Mouse (Mus musculus) embryonic facial prominence, embryonic 11.5 days (tissue): ENCODE measurements around the gene Tomm6. TPM values are rescaled to one million over a fixed set of nuclear protein-coding genes. Genes with fewer than 3 reads are reported as not detected.

Experiments used
- ATAC-seq: fragments of 200-750 bp; cut with Nextera tagmentation; replicated peaks from 2 replicates; pipeline ENCODE4 v1.8.0; 2017; ENCODE audit warnings: low read depth; ENCODE audit not compliant: insufficient number of reproducible peaks, low FRiP score, low TSS enrichment
- DNase-seq: peaks from one replicate; pipeline ENCODE4 v3.0.0-alpha.2; 2015; ENCODE audit warnings: low spot score
- H3K27ac ChIP-seq: fragments of 300-500 bp; sonication (generic); replicated peaks from 2 replicates; pipeline ENCODE4 v1.5.1; 2014; ENCODE audit warnings: mild to moderate bottlenecking, low read depth, low read length, control low read depth
- H3K27me3 ChIP-seq: fragments of 300-500 bp; sonication (generic); 2 replicates; pipeline ENCODE4 v1.6.1; 2014; ENCODE audit warnings: mild to moderate bottlenecking, low read length, moderate library complexity, mixed read lengths; ENCODE audit not compliant: control insufficient read depth, insufficient read depth
- H3K36me3 ChIP-seq: fragments of 300-500 bp; sonication (generic); replicated peaks from 2 replicates; pipeline ENCODE4 v1.6.1; 2014; ENCODE audit warnings: low read depth, mild to moderate bottlenecking, low read length, moderate library complexity, mixed read lengths; ENCODE audit not compliant: control insufficient read depth, insufficient read depth
- H3K4me1 ChIP-seq: fragments of 300-500 bp; sonication (generic); 2 replicates; pipeline ENCODE4 v1.6.1; 2014; ENCODE audit warnings: low read length, mixed read lengths; ENCODE audit not compliant: control insufficient read depth, insufficient read depth
- H3K4me2 ChIP-seq: fragments of 300-500 bp; sonication (generic); 2 replicates; pipeline ENCODE4 v1.6.1; 2014; ENCODE audit warnings: low read depth, mild to moderate bottlenecking, control low read depth, low read length, moderate library complexity
- H3K4me3 ChIP-seq: fragments of 300-500 bp; sonication (generic); 2 replicates; pipeline ENCODE4 v1.5.1; 2014; ENCODE audit warnings: low read depth, low read length, control low read depth
- H3K9ac ChIP-seq: fragments of 300-500 bp; sonication (generic); replicated peaks from 2 replicates; pipeline ENCODE4 v1.6.1; 2014; ENCODE audit warnings: mild to moderate bottlenecking, control low read depth, low read length
- H3K9me3 ChIP-seq: fragments of 300-500 bp; sonication (generic); replicated peaks from 2 replicates; pipeline ENCODE4 v1.6.1; 2016; ENCODE audit warnings: mild to moderate bottlenecking, low read length, inconsistent platforms, mixed read lengths; ENCODE audit not compliant: control insufficient read depth
- WGBS: fragments of 180-500 bp; shearing (Covaris S2); extraction: QIAGEN DNeasy Blood & Tissue Kit; methylation state at CpG from one replicate; pipeline ENCODE4 v1.1.7; 2014; 5-methylcytosine and 5-hydroxymethylcytosine counted together
- polyA plus RNA-seq: library from polyadenylated mRNA; unstranded; fragments of >200 nt; fragmentation: Nextera tagmentation; extraction: Ambion mirVana; gene quantifications from 2 replicates; pipeline ENCODE4 v1.2.1, GENCODE M21; 2014

Tomm6 gene
- polyA plus RNA-seq, 1 experiment from 2014 or later: 394 TPM

DNA sequence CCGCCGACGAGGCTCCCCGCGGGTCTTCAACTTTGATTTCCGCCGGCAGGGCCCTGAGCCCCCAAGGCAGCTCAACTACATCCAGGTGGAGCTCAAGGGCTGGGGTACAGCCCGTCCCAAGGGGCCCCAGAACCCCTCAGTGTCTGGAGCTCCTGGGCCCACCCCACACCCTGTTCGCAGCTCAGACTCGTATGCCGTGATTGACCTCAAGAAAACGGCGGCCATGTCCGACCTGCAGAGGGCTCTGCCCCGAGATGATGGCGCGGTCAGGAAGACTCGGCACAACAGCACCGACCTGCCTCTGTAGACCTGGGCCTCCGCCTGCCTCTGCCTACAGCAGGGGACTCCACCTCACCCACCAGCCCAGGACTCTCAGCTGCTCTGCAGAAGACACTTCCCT lies 15.4 kb upstream of the Tomm6 start:
- WGBS: 22% methylated on average over 20 of the region's 20 CpGs
- DNase-seq: no peak
- no peaks in the 10 kb centered on the region for H3K36me3 ChIP-seq
- no peak overlapping the region for H3K4me2 ChIP-seq
- H3K9ac ChIP-seq: no peak overlapping the region
- H3K9me3 ChIP-seq: no peaks in the 10 kb centered on the region
- no peak overlapping the region for H3K4me3 ChIP-seq
- H3K27me3 ChIP-seq: no peaks in the 10 kb centered on the region; the same call in 1 of the 2 replicates
- no peak overlapping the region for H3K27ac ChIP-seq
- ATAC-seq: no peak
- no peaks in the 10 kb centered on the region for H3K4me1 ChIP-seq

GRCm38 (mm10) chr17:47702548-47703345 lies 14.6 kb upstream of the Tomm6 start:
- WGBS: 30% methylated on average over 25 of the region's 28 CpGs
- Histone ChIP-seq H3K9ac (no peak overlapping the region), H3K36me3 (no peaks in the 10 kb centered on the region), H3K27me3 (no peaks in the 10 kb centered on the region; the same call in 1 of the 2 replicates), H3K27ac (no peak overlapping the region), H3K9me3 (no peaks in the 10 kb centered on the region), H3K4me1 (no peaks in the 10 kb centered on the region), H3K4me2 (no peak overlapping the region), H3K4me3 (no peak overlapping the region)
- DNase-seq (no peak), ATAC-seq (no peak)

DNA sequence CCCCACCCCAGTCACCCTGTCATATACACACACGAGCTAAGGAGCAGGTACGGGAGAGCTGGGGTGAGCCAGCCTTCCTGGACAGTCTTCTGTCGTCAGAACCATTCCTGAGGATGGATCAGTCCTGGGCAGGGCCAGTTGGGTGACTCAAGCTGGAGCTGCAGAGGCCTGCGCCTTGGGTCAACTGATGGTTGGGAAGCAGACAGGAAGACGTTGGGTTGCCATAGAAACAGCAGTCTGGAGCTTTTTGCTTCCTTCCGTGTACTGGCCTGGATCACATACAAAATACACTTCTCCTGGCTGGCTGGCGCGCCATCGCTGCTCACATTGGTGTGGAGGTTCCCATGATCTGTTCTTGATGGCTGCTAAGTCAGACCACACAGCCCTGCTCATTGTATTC lies 13.6 kb upstream of the Tomm6 start:
- Histone ChIP-seq H3K27ac (no peak overlapping the region), H3K4me1 (no peaks in the 10 kb centered on the region), H3K4me3 (no peak overlapping the region), H3K27me3 (no peaks in the 10 kb centered on the region; the same call in 1 of the 2 replicates), H3K9ac (no peak overlapping the region), H3K36me3 (no peaks in the 10 kb centered on the region), H3K9me3 (no peaks in the 10 kb centered on the region), H3K4me2 (no peak overlapping the region)
- ATAC-seq (no peak), DNase-seq (no peak)
- WGBS: 77% methylated on average over 9 of the region's 9 CpGs

- H3K36me3 ChIP-seq: no peaks in the 10 kb centered on the region
- ATAC-seq (no peak), DNase-seq (no peak)
- no peak overlapping the region for H3K27ac ChIP-seq
- H3K4me2 ChIP-seq: no peak overlapping the region
- no peak overlapping the region for H3K9ac ChIP-seq
- peaks cover 3% of the 10 kb centered on the region; the same call in 1 of the 2 replicates for H3K4me1 ChIP-seq
- no peaks in the 10 kb centered on the region for H3K9me3 ChIP-seq
- no peak overlapping the region for H3K4me3 ChIP-seq
- no peaks in the 10 kb centered on the region; the same call in 1 of the 2 replicates for H3K27me3 ChIP-seq
- 72% methylated on average over 2 of the region's 2 CpGs for WGBS
Measured at GRCm38 (mm10) chr17:47699055-47699454, 10.9 kb upstream of the Tomm6 start.

- 88% methylated on average over 10 of the region's 10 CpGs for WGBS
Measured at GRCm38 (mm10) chr17:47698156-47698555, 10.0 kb upstream of the Tomm6 start.

DNA sequence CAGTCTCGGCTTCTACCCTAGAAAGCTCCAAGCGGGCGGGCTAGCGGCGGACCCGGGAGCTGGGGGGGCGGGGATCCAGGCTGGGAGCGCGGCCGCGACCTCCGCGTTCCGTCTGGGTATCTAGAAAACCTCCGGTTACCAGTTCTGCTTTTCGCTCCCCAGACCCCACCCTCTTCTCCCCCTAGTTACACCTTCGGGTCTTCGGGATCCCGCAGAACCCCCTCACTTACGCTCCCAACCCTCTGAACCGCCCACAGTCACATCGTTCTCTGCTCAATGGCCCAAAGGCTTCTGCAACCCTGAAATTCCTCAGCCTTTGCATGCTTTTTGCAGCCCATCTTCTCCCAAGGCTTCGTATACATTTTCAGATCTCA lies 7.1 kb upstream of the Tomm6 start:
- peaks cover 3% of the 10 kb centered on the region; the same call in 1 of the 2 replicates for H3K4me1 ChIP-seq
- peak overlapping the region; percentile 88 for H3K9ac ChIP-seq
- no peaks in the 10 kb centered on the region for H3K27me3 ChIP-seq
- WGBS: 0% methylated on average over 19 of the region's 23 CpGs
- no peak overlapping the region for H3K27ac ChIP-seq
- peak overlapping the region; percentile 77 for H3K4me3 ChIP-seq
- no peaks in the 10 kb centered on the region for H3K9me3 ChIP-seq
- H3K36me3 ChIP-seq: no peaks in the 10 kb centered on the region
- peak overlapping the region; percentile 77 for H3K4me2 ChIP-seq
- ATAC-seq: 0 out of 2 replicates have a peak, but pooled peaks have one; percentile 4
- DNase-seq: no peak

More at GRCm38 (mm10) chr17:47698156-47698555, 10.0 kb upstream of the Tomm6 start:
- Histone ChIP-seq H3K36me3 (no peaks in the 10 kb centered on the region), H3K27ac (no peak overlapping the region), H3K27me3 (no peaks in the 10 kb centered on the region; the same call in 1 of the 2 replicates), H3K9ac (no peak overlapping the region), H3K4me3 (no peak overlapping the region), H3K9me3 (no peaks in the 10 kb centered on the region), H3K4me2 (no peak overlapping the region), H3K4me1 (peaks cover 3% of the 10 kb centered on the region; the same call in 1 of the 2 replicates)
- ATAC-seq (no peak), DNase-seq (no peak)

GRCm38 (mm10) chr17:47694503-47695336 lies 6.5 kb upstream of the Tomm6 start, which contains the start of gene Prickle4:
Prickle4 (minus strand) TSS chr17:47694736.
- ATAC-seq: peak; percentile 92
- Histone ChIP-seq H3K36me3 (no peaks in the 10 kb centered on the region), H3K4me3 (peak within 1 kb of the TSS; percentile 77), H3K27me3 (no peaks in the 10 kb centered on the region), H3K27ac (0 out of 2 replicates have a peak within 1 kb of the TSS, but pooled peaks have one; percentile 20), H3K4me1 (peaks cover 3% of the 10 kb centered on the region; the same call in 1 of the 2 replicates), H3K4me2 (peak within 1 kb of the TSS; percentile 77), H3K9ac (peak within 1 kb of the TSS; percentile 88), H3K9me3 (no peaks in the 10 kb centered on the region)
- 1% methylated on average over 77 of the region's 82 CpGs for WGBS
- DNase-seq: peak; percentile 97

GRCm38 (mm10) chr17:47694442-47694502 lies 6.1 kb upstream of the Tomm6 start, which contains the start of gene Gm21981:
Gm21981 (minus strand) TSS chr17:47694455.
- Histone ChIP-seq H3K27me3 (no peaks in the 10 kb centered on the region), H3K27ac (0 out of 2 replicates have a peak within 1 kb of the TSS, but pooled peaks have one; percentile 20)
- no peak for ATAC-seq

More at GRCm38 (mm10) chr17:47694442-47694502, 6.1 kb upstream of the Tomm6 start, which contains the start of gene Gm21981:
- peak within 1 kb of the TSS; percentile 77 for H3K4me2 ChIP-seq
- no peak for DNase-seq
- no peaks in the 10 kb centered on the region for H3K36me3 ChIP-seq
- H3K9me3 ChIP-seq: no peaks in the 10 kb centered on the region
- H3K4me1 ChIP-seq: peaks cover 3% of the 10 kb centered on the region; the same call in 1 of the 2 replicates
- H3K4me3 ChIP-seq: peak within 1 kb of the TSS; percentile 77
- peak within 1 kb of the TSS; percentile 88 for H3K9ac ChIP-seq
- WGBS: 1% methylated on average over 3 of the region's 3 CpGs
